Mouse (Mus musculus) urinary bladder, postnatal 25 days (tissue): ENCODE results near the gene Ptpn11.
A peak's percentile ranks its signal among the peaks of the same experiment; 100 is the strongest.
"Not testable (repeated sequence)": the region's sequence is repeated elsewhere in the genome, so short reads cannot be mapped to it uniquely, and the experiment has no call there.

ENCODE experiments used
- DNase-seq: peaks from one replicate; pipeline ENCODE4 v3.0.0; 2022; ENCODE audit warnings: low spot score

The Ptpn11 gene

GRCm38 (mm10) chr5:121215380-121216125 lies 24.4 kb upstream of the Ptpn11 start:
- DNase-seq: peak; percentile 59

- no peak for DNase-seq
Measured at GRCm38 (mm10) chr5:121214707-121215106, 23.5 kb upstream of the Ptpn11 start.

GRCm38 (mm10) chr5:121212108-121212507 lies 20.9 kb upstream of the Ptpn11 start:
- DNase-seq: no peak

- no peak for DNase-seq
Measured at GRCm38 (mm10) chr5:121210601-121210924, 19.4 kb upstream of the Ptpn11 start.

- no peak for DNase-seq
Measured at GRCm38 (mm10) chr5:121209755-121210600, 18.8 kb upstream of the Ptpn11 start.

GRCm38 (mm10) chr5:121206984-121207383 lies 15.8 kb upstream of the Ptpn11 start:
- DNase-seq: no peak

- DNase-seq: no peak
Measured at GRCm38 (mm10) chr5:121206540-121206939, 15.3 kb upstream of the Ptpn11 start.

GRCm38 (mm10) chr5:121205537-121206130 lies 14.4 kb upstream of the Ptpn11 start:
- DNase-seq: not testable (repeated sequence)

GRCm38 (mm10) chr5:121204132-121205089 lies 13.2 kb upstream of the Ptpn11 start, which contains the start of gene Rpl6:
TSS of gene Rpl6 (plus strand) at chr5:121204481.
- DNase-seq: peak; percentile 71

GRCm38 (mm10) chr5:121202467-121202866 lies 11.3 kb upstream of the Ptpn11 start:
- no peak for DNase-seq

- no peak for DNase-seq
Measured at GRCm38 (mm10) chr5:121201739-121202138, 10.5 kb upstream of the Ptpn11 start.

GRCm38 (mm10) chr5:121198376-121198775 lies 7.2 kb upstream of the Ptpn11 start:
- DNase-seq: no peak

- no peak for DNase-seq
Measured at GRCm38 (mm10) chr5:121197337-121197736, 6.1 kb upstream of the Ptpn11 start.

- DNase-seq: no peak
Measured at GRCm38 (mm10) chr5:121196764-121197163, 5.6 kb upstream of the Ptpn11 start.

- no peak for DNase-seq
Measured at GRCm38 (mm10) chr5:121194173-121194572, 3.0 kb upstream of the Ptpn11 start.

- no peak for DNase-seq
Measured at GRCm38 (mm10) chr5:121191584-121191906, 348 bp upstream of the Ptpn11 start.

GRCm38 (mm10) chr5:121190210-121190835 lies 874 bp downstream of the Ptpn11 start:
- no peak for DNase-seq

- peak; percentile 22 for DNase-seq
Measured at GRCm38 (mm10) chr5:121189182-121189581, 2.0 kb downstream of the Ptpn11 start.

GRCm38 (mm10) chr5:121188265-121188664 lies 2.9 kb downstream of the Ptpn11 start:
- no peak for DNase-seq

- DNase-seq: no peak
Measured at GRCm38 (mm10) chr5:121187580-121188001, 3.6 kb downstream of the Ptpn11 start.

- DNase-seq: no peak
Measured at GRCm38 (mm10) chr5:121184945-121185551, 6.1 kb downstream of the Ptpn11 start.
